Mouse (Mus musculus) thymus, adult 2 months (tissue): ENCODE results near the gene Ubac1.

Experiments
- CTCF ChIP-seq: fragments of 200-500 bp; IDR thresholded peaks from 2 replicates; pipeline ENCODE4 v1.5.1; 2012; ENCODE audit warnings: mild to moderate bottlenecking, control low read depth, low read length, moderate library complexity, borderline replicate concordance; ENCODE audit not compliant: control insufficient read depth, poor library complexity, insufficient read depth; ENCODE audit errors: extremely low read depth
- POLR2A ChIP-seq: fragments of 200-500 bp; IDR thresholded peaks from 2 replicates; pipeline ENCODE4 v1.6.1; 2012; ENCODE audit warnings: mild to moderate bottlenecking, low read length, control low read depth, moderate library complexity; ENCODE audit not compliant: control insufficient read depth, poor library complexity, insufficient read depth; ENCODE audit errors: extremely low read depth

DNA sequence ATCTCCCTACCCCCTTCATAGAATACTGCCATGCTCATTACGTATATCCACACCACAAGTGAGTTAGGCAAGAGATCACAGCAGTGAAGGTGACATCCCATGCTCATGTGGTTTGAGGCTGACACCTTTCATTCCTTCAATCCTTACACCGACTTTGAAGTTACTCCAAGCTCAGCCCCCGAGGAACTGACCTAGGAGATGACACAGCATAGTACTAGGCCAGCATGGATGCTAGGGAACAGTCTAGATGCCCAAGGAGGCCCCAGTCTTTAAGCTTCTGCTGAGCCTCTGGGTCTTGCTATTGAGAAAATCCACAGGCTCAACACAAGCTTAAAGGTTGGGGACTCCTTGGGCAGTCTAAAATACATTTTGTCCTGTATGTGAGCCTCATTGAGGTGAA, 1.6 kb downstream of the Ubac1 start:
- no peak for TF ChIP-seq POLR2A
- TF ChIP-seq CTCF: no peak
